Mouse (Mus musculus) cortical plate, adult 2 months (tissue): ENCODE results near the gene Sdc3.

Experiments used
- CTCF ChIP-seq: fragments of 200-500 bp; IDR thresholded peaks from 2 replicates; pipeline ENCODE4 v1.5.1; 2011; ENCODE audit warnings: mild to moderate bottlenecking, control low read depth, low read length; ENCODE audit not compliant: insufficient read depth; ENCODE audit errors: extremely low read depth
- POLR2A ChIP-seq: fragments of 200-500 bp; IDR thresholded peaks from 2 replicates; pipeline ENCODE4 v1.6.1; 2011; ENCODE audit warnings: mild to moderate bottlenecking, low read length, control low read depth; ENCODE audit not compliant: insufficient read depth; ENCODE audit errors: extremely low read depth

GRCm38 (mm10) chr4:130815860-130816259 is 23.5 kb downstream of the Sdc3 start:
- no peak for TF ChIP-seq POLR2A
- TF ChIP-seq CTCF, result no peak
